Mouse (Mus musculus): ENCODE measurements around the gene Plekhg4. TPM values are rescaled to one million over a fixed set of nuclear protein-coding genes. Genes with fewer than 3 reads are reported as not detected.

Plekhg4 gene
- total RNA-seq, 2 experiments from 2014 or later, result 0.07 TPM; not detected in 1

GRCm38 (mm10) chr8:105393915-105394314 lies 20.8 kb downstream of the Plekhg4 start:
- intact Hi-C loops (cut with DNase I), result no loop called here
- no peak for DNase-seq

GRCm38 (mm10) chr8:105397747-105398146 lies 24.7 kb downstream of the Plekhg4 start:
- no peak for DNase-seq
- intact Hi-C loops (cut with DNase I), result loop anchor here (2.0 kb wide), 1 partner anchor 39 kb away; no protein-coding TSS in a partner anchor

- intact Hi-C loops (cut with DNase I), result no loop called here
- no peak for DNase-seq
Observed at GRCm38 (mm10) chr8:105400016-105400415, 26.9 kb downstream of the Plekhg4 start.

DNA sequence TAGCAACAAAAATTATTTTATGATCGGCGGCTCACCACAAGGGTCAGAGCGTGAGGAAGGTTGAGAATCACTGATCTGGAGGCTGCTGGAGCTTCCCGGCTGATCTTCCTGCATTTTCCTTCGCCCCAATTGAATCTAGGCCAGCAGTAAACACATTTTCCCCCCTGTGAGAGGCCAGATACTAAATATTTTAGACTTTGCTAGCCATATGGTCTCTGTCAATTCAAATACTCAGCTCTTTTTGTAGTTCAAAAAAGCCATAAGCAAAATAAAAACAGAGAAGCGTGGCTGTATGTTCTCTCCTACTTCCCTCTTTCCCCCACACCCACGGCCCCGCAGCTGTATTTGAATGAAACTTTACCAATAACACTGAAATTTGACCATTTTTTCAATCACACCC lies 30.4 kb downstream of the Plekhg4 start:
- no peak for DNase-seq
- intact Hi-C loops (cut with DNase I), result no loop called here

GRCm38 (mm10) chr8:105404496-105404895 lies 31.4 kb downstream of the Plekhg4 start:
- no peak for DNase-seq
- intact Hi-C loops (cut with DNase I), result loop anchor here (2.0 kb wide), 1 partner anchor 64 kb away; no protein-coding TSS in a partner anchor

DNA sequence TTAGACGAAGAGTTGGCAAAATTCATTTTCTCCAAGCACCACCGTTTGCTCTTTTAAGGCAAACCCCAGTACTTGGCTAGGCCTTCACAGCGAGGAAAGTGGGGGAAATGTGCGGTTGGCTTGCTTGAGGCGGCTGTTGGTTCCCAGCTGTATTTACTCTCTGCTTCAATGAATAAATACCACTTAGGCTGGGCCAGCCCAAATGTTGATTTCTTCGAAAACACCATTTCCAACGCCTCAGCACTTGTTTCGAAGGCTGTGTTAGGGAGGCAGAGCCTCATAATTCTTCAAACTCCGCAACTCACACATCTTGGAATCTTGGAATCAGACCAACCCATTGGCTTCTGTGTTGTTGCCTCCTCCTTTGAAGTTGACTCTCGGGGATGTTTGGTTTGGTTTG lies 33.3 kb downstream of the Plekhg4 start:
- intact Hi-C loops (cut with DNase I), result no loop called here
- no peak for DNase-seq

- no peak for DNase-seq
- intact Hi-C loops (cut with DNase I), result no loop called here
Observed at GRCm38 (mm10) chr8:105408331-105408730, 35.3 kb downstream of the Plekhg4 start.

- intact Hi-C loops (cut with DNase I), result no loop called here
- DNase-seq, result no peak
Observed at GRCm38 (mm10) chr8:105409947-105410346, 36.9 kb downstream of the Plekhg4 start.

GRCm38 (mm10) chr8:105413391-105413790 lies 40.3 kb downstream of the Plekhg4 start, which contains the start of the genes Kctd19 and Lrrc36:
Gene Kctd19 (minus strand): TSS chr8:105413502.
Gene Lrrc36 (plus strand): TSS chr8:105413571.
- peak; percentile 37 to 50 for DNase-seq
- intact Hi-C loops (cut with DNase I), result no loop called here

DNA sequence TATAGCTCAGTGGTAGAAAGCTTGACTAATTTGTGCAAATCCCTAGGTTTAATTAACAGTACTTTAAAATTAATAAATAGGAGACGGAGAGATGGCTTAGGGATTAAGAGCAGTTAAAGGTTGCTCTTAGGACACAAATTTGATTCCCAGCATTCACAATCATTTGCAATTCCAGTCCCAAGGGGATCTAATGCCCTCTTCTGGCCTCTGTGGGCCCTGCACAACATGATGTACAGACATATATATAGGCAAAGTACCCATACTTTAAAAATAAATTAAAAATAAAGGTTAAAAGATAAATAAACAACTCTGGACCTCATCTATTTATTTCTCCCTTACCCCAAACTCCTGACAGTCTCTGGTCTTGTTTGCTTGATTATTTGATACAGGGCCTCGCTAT lies 45.9 kb downstream of the Plekhg4 start:
- intact Hi-C loops (cut with DNase I), result no loop called here
- DNase-seq, result no peak

- intact Hi-C loops (cut with DNase I), result no loop called here
- DNase-seq, result no peak
Observed at GRCm38 (mm10) chr8:105419800-105420199, 46.7 kb downstream of the Plekhg4 start.

- intact Hi-C loops (cut with DNase I), result no loop called here
- DNase-seq, result no peak
Observed at GRCm38 (mm10) chr8:105422006-105422405, 48.9 kb downstream of the Plekhg4 start.

DNA sequence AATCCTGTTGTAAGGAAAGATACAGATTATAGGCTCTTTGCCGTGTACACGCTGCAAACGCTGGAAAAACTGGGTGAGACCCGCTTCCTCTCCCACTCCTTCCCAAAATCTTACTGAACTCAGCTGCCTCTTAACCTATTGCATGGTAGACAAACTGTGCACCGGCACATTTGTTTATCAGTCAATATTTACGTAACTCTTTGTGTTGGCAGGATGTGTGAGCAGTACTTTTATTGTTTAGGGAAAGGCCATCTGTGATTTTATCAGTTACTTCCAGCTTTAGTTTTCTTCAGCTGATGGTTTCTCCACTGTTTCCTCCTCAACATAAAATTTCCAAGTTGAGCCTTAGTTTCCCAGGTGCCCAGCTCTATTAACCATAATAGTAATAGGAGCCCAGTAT lies 53.8 kb downstream of the Plekhg4 start:
- intact Hi-C loops (cut with DNase I), result no loop called here

GRCm38 (mm10) chr8:105431743-105432515 lies 58.9 kb downstream of the Plekhg4 start:
- intact Hi-C loops (cut with DNase I), result loop anchor here (1.0 kb wide), 1 partner anchor 11 kb away; no protein-coding TSS in a partner anchor

More for the DNA sequence above, 53.8 kb downstream of the Plekhg4 start:
- no peak for DNase-seq

More at GRCm38 (mm10) chr8:105431743-105432515, 58.9 kb downstream of the Plekhg4 start:
- no peak for DNase-seq

Other genes with a start within 250 kb of the Plekhg4 start
- gene Ces4a, start 241.5 kb upstream of the Plekhg4 start, total RNA-seq (2021), result not detected
- 10 to 100 TPM; 45.0 to 53.4 TPM for gene Cbfb, start 202.6 kb upstream of the Plekhg4 start, total RNA-seq (2021)
- gene D230025D16Rik, start 148.1 kb upstream of the Plekhg4 start, total RNA-seq (2021), result 10 to 100 TPM; 19.6 to 22.1 TPM
- gene B3gnt9, start 118.1 kb upstream of the Plekhg4 start, total RNA-seq (2021), result 1 to 10 TPM; 2.0 to 2.2 TPM
- 1 to 10 TPM; 2.8 to 3.7 TPM for gene Tradd, start 108.7 kb upstream of the Plekhg4 start, total RNA-seq (2021)
- 1 to 10 TPM in 1 of 2 experiments, under 1 TPM in 1; 0.87 to 1.3 TPM for gene Fbxl8, start 108.6 kb upstream of the Plekhg4 start, total RNA-seq (2021)
- gene Hsf4, start 103.5 kb upstream of the Plekhg4 start, total RNA-seq (2021), result 1 to 10 TPM; 4.6 to 5.6 TPM
- 10 to 100 TPM; 23.9 to 26.0 TPM for gene Nol3, start 97.1 kb upstream of the Plekhg4 start, total RNA-seq (2021)
- under 1 TPM; 0.35 to 0.82 TPM for gene 4931428F04Rik, start 83.4 kb upstream of the Plekhg4 start, total RNA-seq (2021)
- gene Exoc3l, start 77.2 kb upstream of the Plekhg4 start, total RNA-seq (2021), result 1 to 10 TPM; 1.5 to 2.6 TPM
- 10 to 100 TPM; 21.1 to 25.2 TPM for gene E2f4, start 75.6 kb upstream of the Plekhg4 start, total RNA-seq (2021)
- gene Elmo3, start 67.7 kb upstream of the Plekhg4 start, total RNA-seq (2021), result under 1 TPM; 0.66 to 0.94 TPM
- gene Lrrc29, start 47.0 kb upstream of the Plekhg4 start, total RNA-seq (2021), result 1 to 10 TPM in 1 of 2 experiments, under 1 TPM in 1; 0.99 to 1.1 TPM
- gene Tmem208, start 46.9 kb upstream of the Plekhg4 start, total RNA-seq (2021), result 10 to 100 TPM; 18.5 to 20.1 TPM
- 10 to 100 TPM; 22.0 to 32.0 TPM for gene Fhod1, start 25.3 kb upstream of the Plekhg4 start, total RNA-seq (2021)
- gene Slc9a5, start 24.4 kb upstream of the Plekhg4 start, total RNA-seq (2021), result under 1 TPM; 0.59 to 0.91 TPM
- gene Kctd19, start 40.2 kb downstream of the Plekhg4 start, total RNA-seq (2021), result not detected
- under 1 TPM; 0.54 to 0.71 TPM for gene Lrrc36, start 40.3 kb downstream of the Plekhg4 start, total RNA-seq (2021)
- 10 to 100 TPM; 54.1 to 54.9 TPM for gene Tppp3, start 98.3 kb downstream of the Plekhg4 start, total RNA-seq (2021)
- 1 to 10 TPM; 8.1 to 8.3 TPM for gene Zdhhc1, start 123.6 kb downstream of the Plekhg4 start, total RNA-seq (2021)
- under 1 TPM in 1 of 2 experiments, not detected in 1; 0.22 TPM for gene Hsd11b2, start 145.5 kb downstream of the Plekhg4 start, total RNA-seq (2021)
- gene Atp6v0d1, start 192.8 kb downstream of the Plekhg4 start, total RNA-seq (2021), result 10 to 100 TPM; 37.3 to 40.9 TPM
- 10 to 100 TPM; 15.1 to 18.2 TPM for gene Ripor1, start 232.0 kb downstream of the Plekhg4 start, total RNA-seq (2021)